ENCODE assay signal across 18 mouse cellular contexts in the genomic region with DNA sequence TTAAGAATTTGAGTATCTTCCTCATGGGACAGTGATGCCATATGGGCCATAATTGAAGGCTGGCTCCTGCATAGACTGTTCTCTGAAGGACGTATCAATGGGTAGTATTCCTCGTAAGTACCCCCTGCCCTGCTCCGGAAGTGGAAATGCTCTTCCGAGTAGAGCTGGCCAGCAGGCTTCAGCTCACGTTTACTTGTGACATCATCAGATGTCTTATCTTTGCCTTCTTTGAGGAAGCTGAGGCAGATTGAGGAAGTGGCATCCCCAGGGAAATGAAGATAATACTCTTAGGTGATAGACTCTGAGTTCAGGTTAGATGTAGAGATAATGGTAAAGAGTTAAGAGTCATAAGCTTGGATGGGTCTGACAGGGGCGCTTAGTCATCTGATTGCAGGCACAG. TPM values are rescaled to one million over a fixed set of nuclear protein-coding genes. Genes with fewer than 3 reads are reported as not detected.
DNase-seq lines count a peak whose midpoint lies in the region; ATAC-seq and TF ChIP-seq lines count a peak whose summit lies in the region.
"Had no signal": no experiment of that assay in that cellular context is flagged by ENCODE, and none has a peak within 500 bp of the region (broad histone marks: within the 10 kb centered on the region; RNA-seq: fewer than 3 reads in every experiment).

No protein-coding gene starts in this region.

- no peak overlapping the region for H3K9ac ChIP-seq in kidney, embryonic 14.5 days (ENCODE audit: low read depth, low read length)
- H3K9ac ChIP-seq in midbrain, embryonic 13.5 days (replicated peaks), result no peak overlapping the region
- H3K9ac ChIP-seq in midbrain, embryonic 15.5 days, result no peak overlapping the region
- H3K9ac ChIP-seq: embryonic facial prominence, embryonic 13.5 days; forebrain, embryonic 15.5 days; hindbrain, embryonic 13.5 days; liver, embryonic 15.5 days; lung, embryonic 15.5 days; neural tube, embryonic 12.5 days had no signal

- no peaks in the 10 kb centered on the region for H3K27me3 ChIP-seq in kidney, embryonic 14.5 days (ENCODE audit: control insufficient read depth, insufficient read depth, low read length)
- H3K27me3 ChIP-seq in midbrain, embryonic 13.5 days, result no peaks in the 10 kb centered on the region
- H3K27me3 ChIP-seq in midbrain, embryonic 15.5 days (replicated peaks), result no peaks in the 10 kb centered on the region
- no peaks in the 10 kb centered on the region for H3K27me3 ChIP-seq in splenic B cell, adult 2 months (ENCODE audit: control insufficient read depth, insufficient read depth, low read length, poor library complexity, severe bottlenecking)
- H3K27me3 ChIP-seq: embryonic facial prominence, embryonic 13.5 days; forebrain, embryonic 15.5 days; liver, embryonic 15.5 days; neural tube, embryonic 12.5 days had no signal

- no peak for DNase-seq in gastrocnemius, adult 2 months
- no peak for DNase-seq in gastrocnemius, postnatal 10 days
- no peak for DNase-seq in kidney, postnatal 36 days
- peak; percentile 76 for DNase-seq in splenic B cell, adult 2 months (ENCODE audit: low read depth, low spot score)
- DNase-seq in T-cell, adult 2 months (ENCODE audit: low spot score), result no peak

- no peak for TF ChIP-seq CTCF in gastrocnemius, adult 2 months (IDR thresholded peaks at IDR 0.05)

- H3K4me3 ChIP-seq in gastrocnemius, adult 2 months, result no peak overlapping the region
- no peak overlapping the region for H3K4me3 ChIP-seq in kidney, embryonic 14.5 days (ENCODE audit: low read length)
- no peak overlapping the region for H3K4me3 ChIP-seq in midbrain, embryonic 13.5 days (replicated peaks)
- H3K4me3 ChIP-seq in midbrain, embryonic 15.5 days, result no peak overlapping the region
- H3K4me3 ChIP-seq: embryonic facial prominence, embryonic 13.5 days; forebrain, embryonic 10.5 days; forebrain, embryonic 15.5 days; hindbrain, embryonic 13.5 days; liver, embryonic 15.5 days; lung, embryonic 15.5 days; myocyte; neural tube, embryonic 12.5 days had no signal

- 0 out of 2 replicates have a peak, but pooled peaks have one; percentile 30 for ATAC-seq in kidney, embryonic 14.5 days (ENCODE audit: low FRiP score, low TSS enrichment)
- peak; percentile 40; the same call in 1 of the 2 replicates for ATAC-seq in midbrain, embryonic 13.5 days
- no peak for ATAC-seq in midbrain, embryonic 15.5 days (replicated peaks)

- H3K27ac ChIP-seq in gastrocnemius, adult 2 months, result peak overlapping the region; percentile 12; the same call in 1 of the 2 replicates
- no peak overlapping the region for H3K27ac ChIP-seq in kidney, embryonic 14.5 days (ENCODE audit: low read depth, low read length)
- H3K27ac ChIP-seq in midbrain, embryonic 13.5 days, result no peak overlapping the region
- H3K27ac ChIP-seq in midbrain, embryonic 15.5 days, result no peak overlapping the region
- H3K27ac ChIP-seq: embryonic facial prominence, embryonic 13.5 days; forebrain, embryonic 10.5 days; forebrain, embryonic 15.5 days; hindbrain, embryonic 13.5 days; liver, embryonic 15.5 days; lung, embryonic 15.5 days; neural tube, embryonic 12.5 days had no signal

- WGBS in kidney, embryonic 14.5 days, result 85% methylated on average over 6 of the region's 6 CpGs
- 88% methylated on average over 6 of the region's 6 CpGs for WGBS in midbrain, embryonic 13.5 days
- WGBS in midbrain, embryonic 15.5 days, result 86% methylated on average over 6 of the region's 6 CpGs

- no peaks in the 10 kb centered on the region for H3K36me3 ChIP-seq in kidney, embryonic 14.5 days (ENCODE audit: control insufficient read depth, insufficient read depth, low read length)
- H3K36me3 ChIP-seq in midbrain, embryonic 13.5 days, result no peaks in the 10 kb centered on the region
- no peaks in the 10 kb centered on the region for H3K36me3 ChIP-seq in midbrain, embryonic 15.5 days (replicated peaks)
- no peaks in the 10 kb centered on the region for H3K36me3 ChIP-seq in splenic B cell, adult 2 months (ENCODE audit: control insufficient read depth, insufficient read depth, low read length, poor library complexity, severe bottlenecking)
- H3K36me3 ChIP-seq: embryonic facial prominence, embryonic 13.5 days; forebrain, embryonic 10.5 days; forebrain, embryonic 15.5 days; hindbrain, embryonic 13.5 days; liver, embryonic 15.5 days; lung, embryonic 15.5 days; neural tube, embryonic 12.5 days had no signal

- intact Hi-C loops in gastrocnemius, adult 2 months (cut with DNase I), result loop anchor here (1.0 to 5.0 kb wide), 3 partner anchors 16 to 359 kb away; no protein-coding TSS in a partner anchor

- peaks cover 6% of the 10 kb centered on the region for H3K9me3 ChIP-seq in kidney, embryonic 14.5 days (ENCODE audit: control insufficient read depth, low read length)
- H3K9me3 ChIP-seq in midbrain, embryonic 13.5 days, result 0 out of 2 replicates have a peak, but pooled peaks cover 4% of the 10 kb centered on the region
- no peaks in the 10 kb centered on the region for H3K9me3 ChIP-seq in midbrain, embryonic 15.5 days
- H3K9me3 ChIP-seq: embryonic facial prominence, embryonic 13.5 days; forebrain, embryonic 15.5 days; liver, embryonic 15.5 days; lung, embryonic 15.5 days had no signal

- H3K4me1 ChIP-seq in kidney, embryonic 14.5 days (ENCODE audit: control insufficient read depth, insufficient read depth, low read length), result no peaks in the 10 kb centered on the region
- H3K4me1 ChIP-seq in midbrain, embryonic 13.5 days (replicated peaks), result no peaks in the 10 kb centered on the region
- no peaks in the 10 kb centered on the region for H3K4me1 ChIP-seq in midbrain, embryonic 15.5 days
- H3K4me1 ChIP-seq: embryonic facial prominence, embryonic 13.5 days; forebrain, embryonic 15.5 days; hindbrain, embryonic 13.5 days; liver, embryonic 15.5 days; neural tube, embryonic 12.5 days had no signal

- H3K4me2 ChIP-seq in kidney, embryonic 14.5 days (replicated peaks; ENCODE audit: low read depth, low read length), result no peak overlapping the region
- H3K4me2 ChIP-seq in midbrain, embryonic 13.5 days (replicated peaks), result no peak overlapping the region
- H3K4me2 ChIP-seq in midbrain, embryonic 15.5 days, result no peak overlapping the region
- H3K4me2 ChIP-seq: embryonic facial prominence, embryonic 13.5 days; forebrain, embryonic 15.5 days; hindbrain, embryonic 13.5 days; liver, embryonic 15.5 days; lung, embryonic 15.5 days; neural tube, embryonic 12.5 days had no signal

RNA-seq across cellular contexts. Expression of gene Adm, which starts 18.4 kb away (rescaled TPM):
- total RNA-seq in gastrocnemius, adult 2 months (2021), result 1 to 10 TPM; 2.2 to 4.6 TPM
- 1 to 10 TPM; 6.3 to 9.9 TPM for total RNA-seq in gastrocnemius, postnatal 10 days (2021)
- 4.2 and 5.0 TPM in 2 replicates for polyA plus RNA-seq in kidney, embryonic 14.5 days (2014; fragmentation: Nextera tagmentation; extraction: Ambion mirVana)
- polyA plus RNA-seq in midbrain, embryonic 13.5 days (2015; fragmentation: Nextera tagmentation; extraction: Ambion mirVana), result 4.5 TPM in 2 replicates
- 4.3 and 4.8 TPM in 2 replicates for polyA plus RNA-seq in midbrain, embryonic 15.5 days (2015; fragmentation: Nextera tagmentation; extraction: Ambion mirVana)
- total RNA-seq: common myeloid progenitor, adult 5-6 weeks had no signal
- polyA plus RNA-seq: activated CD4-positive, CD25-positive, alpha-beta regulatory T cell, adult 4 months had no signal

RNA-seq across cellular contexts. Expression of gene Sbf2, which starts 31.1 kb away (rescaled TPM):
- total RNA-seq in gastrocnemius, adult 2 months (2021), result 10 to 100 TPM; 11.2 to 14.8 TPM
- total RNA-seq in gastrocnemius, postnatal 10 days (2021), result 10 to 100 TPM; 27.0 to 36.0 TPM
- polyA plus RNA-seq in kidney, embryonic 14.5 days (2014; fragmentation: Nextera tagmentation; extraction: Ambion mirVana), result 29.6 and 44.6 TPM in 2 replicates
- polyA plus RNA-seq in midbrain, embryonic 13.5 days (2015; fragmentation: Nextera tagmentation; extraction: Ambion mirVana), result 57.6 and 63.2 TPM in 2 replicates
- 63.9 and 69.6 TPM in 2 replicates for polyA plus RNA-seq in midbrain, embryonic 15.5 days (2015; fragmentation: Nextera tagmentation; extraction: Ambion mirVana)
